Mouse (Mus musculus) urinary bladder, postnatal 14 days (tissue): ENCODE measurements around the gene Fpr-rs4.
"Not testable (repeated sequence)": the region's sequence is repeated elsewhere in the genome, so short reads cannot be mapped to it uniquely, and the experiment has no call there.

Experiments
- DNase-seq: peaks from one replicate; pipeline ENCODE4 v3.0.0; 2021; ENCODE audit warnings: low spot score

Gene Fpr-rs4

GRCm38 (mm10) chr17:18021433-18021832 is at the start of gene Fpr-rs4:
TSS of gene Fpr-rs4 (plus strand) at chr17:18021733.
- DNase-seq, result no peak

GRCm38 (mm10) chr17:17973443-17973842 is 48.1 kb upstream of the Fpr-rs4 start:
- DNase-seq, result no peak

- not testable (repeated sequence) for DNase-seq
Measured at GRCm38 (mm10) chr17:17981232-17981631, 40.3 kb upstream of the Fpr-rs4 start.

GRCm38 (mm10) chr17:18004752-18005151 is 16.8 kb upstream of the Fpr-rs4 start:
- no peak for DNase-seq

GRCm38 (mm10) chr17:18049124-18049523 is 27.6 kb downstream of the Fpr-rs4 start, which contains the start of gene Vmn2r124:
TSS of gene Vmn2r124 (plus strand) at chr17:18049424.
- DNase-seq, result no peak
